Mouse (Mus musculus) neural tube, embryonic 13.5 days (tissue): Measurements from ENCODE around the gene Rnaseh2b. TPM values are rescaled to one million over a fixed set of nuclear protein-coding genes. Genes with fewer than 3 reads are reported as not detected.
A peak's percentile ranks its signal among the peaks of the same experiment; 100 is the strongest.

Source experiments
- ATAC-seq: fragments of 200-750 bp; cut with Nextera tagmentation; 2 replicates; pipeline ENCODE4 v1.8.0; 2017; ENCODE audit warnings: low read depth, mild to moderate bottlenecking, moderate TSS enrichment, moderate library complexity
- H3K27ac ChIP-seq: fragments of 300-500 bp; sonication (generic); replicated peaks from 2 replicates; pipeline ENCODE4 v1.5.1; 2015; ENCODE audit warnings: moderate library complexity, mild to moderate bottlenecking, inconsistent platforms
- H3K27me3 ChIP-seq: fragments of 300-500 bp; sonication (generic); 2 replicates; pipeline ENCODE4 v1.6.1; 2015; ENCODE audit warnings: mild to moderate bottlenecking, inconsistent platforms
- H3K36me3 ChIP-seq: fragments of 300-500 bp; sonication (generic); 2 replicates; pipeline ENCODE4 v1.6.1; 2015; ENCODE audit warnings: mild to moderate bottlenecking, inconsistent platforms
- H3K4me1 ChIP-seq: fragments of 300-500 bp; sonication (generic); replicated peaks from 2 replicates; pipeline ENCODE4 v1.6.1; 2015; ENCODE audit warnings: inconsistent platforms
- H3K4me2 ChIP-seq: fragments of 300-500 bp; sonication (generic); 2 replicates; pipeline ENCODE4 v1.6.1; 2015; ENCODE audit warnings: inconsistent platforms, mild to moderate bottlenecking, moderate library complexity
- H3K4me3 ChIP-seq: fragments of 300-500 bp; sonication (generic); 2 replicates; pipeline ENCODE4 v1.5.1; 2015; ENCODE audit warnings: mild to moderate bottlenecking, inconsistent platforms
- H3K9ac ChIP-seq: fragments of 300-500 bp; sonication (generic); 2 replicates; pipeline ENCODE4 v1.6.1; 2015; ENCODE audit warnings: moderate library complexity, mild to moderate bottlenecking, inconsistent platforms
- H3K9me3 ChIP-seq: fragments of 300-500 bp; sonication (generic); 2 replicates; pipeline ENCODE4 v1.6.1; 2016; ENCODE audit warnings: inconsistent platforms
- WGBS: fragments of 180-500 bp; shearing (Covaris S2); methylation state at CpG from one replicate; pipeline ENCODE4 v1.1.7; 2015; 5-methylcytosine and 5-hydroxymethylcytosine counted together
- polyA plus RNA-seq: library from polyadenylated mRNA; unstranded; fragments of >200 nt; fragmentation: Nextera tagmentation; extraction: Ambion mirVana; gene quantifications from 2 replicates; pipeline ENCODE4 v1.2.1, GENCODE M21; 2015

Gene Rnaseh2b
- polyA plus RNA-seq, 1 experiment from 2014 or later = 31.0 TPM

GRCm38 (mm10) chr14:62323457-62323856, 31.1 kb downstream of the Rnaseh2b start:
- Histone ChIP-seq H3K27ac (no peak overlapping the region), H3K4me1 (0 out of 2 replicates have a peak, but pooled peaks cover 4% of the 10 kb centered on the region), H3K27me3 (no peaks in the 10 kb centered on the region), H3K9me3 (no peaks in the 10 kb centered on the region), H3K36me3 (no peaks in the 10 kb centered on the region), H3K4me3 (no peak overlapping the region), H3K9ac (no peak overlapping the region), H3K4me2 (no peak overlapping the region)
- ATAC-seq = no peak
- 85% methylated on average over 5 of the region's 5 CpGs for WGBS

GRCm38 (mm10) chr14:62324943-62325342, 32.6 kb downstream of the Rnaseh2b start:
- Histone ChIP-seq H3K4me2 (no peak overlapping the region), H3K36me3 (no peaks in the 10 kb centered on the region), H3K4me1 (0 out of 2 replicates have a peak, but pooled peaks cover 4% of the 10 kb centered on the region), H3K4me3 (no peak overlapping the region), H3K9me3 (no peaks in the 10 kb centered on the region), H3K27ac (no peak overlapping the region), H3K27me3 (no peaks in the 10 kb centered on the region), H3K9ac (no peak overlapping the region)
- WGBS = 91% methylated on average over 5 of the region's 5 CpGs
- no peak for ATAC-seq

- 0 out of 2 replicates have a peak, but pooled peaks cover 4% of the 10 kb centered on the region for H3K4me1 ChIP-seq
- 84% methylated on average over 3 of the region's 3 CpGs for WGBS
- no peak overlapping the region for H3K27ac ChIP-seq
- no peak overlapping the region for H3K4me2 ChIP-seq
- H3K9me3 ChIP-seq = no peaks in the 10 kb centered on the region
- H3K9ac ChIP-seq = no peak overlapping the region
- H3K4me3 ChIP-seq = no peak overlapping the region
- no peak for ATAC-seq
- H3K36me3 ChIP-seq = no peaks in the 10 kb centered on the region
- H3K27me3 ChIP-seq = no peaks in the 10 kb centered on the region
Observed at GRCm38 (mm10) chr14:62326026-62326425, 33.6 kb downstream of the Rnaseh2b start.

- Histone ChIP-seq H3K27ac (no peak overlapping the region), H3K4me3 (no peak overlapping the region), H3K9me3 (no peaks in the 10 kb centered on the region), H3K4me2 (no peak overlapping the region), H3K9ac (no peak overlapping the region), H3K36me3 (no peaks in the 10 kb centered on the region), H3K4me1 (peaks cover 10% of the 10 kb centered on the region), H3K27me3 (no peaks in the 10 kb centered on the region)
- ATAC-seq = no peak
- WGBS = 38% methylated on average over 2 of the region's 2 CpGs
Observed at GRCm38 (mm10) chr14:62327171-62327570, 34.8 kb downstream of the Rnaseh2b start.

GRCm38 (mm10) chr14:62328606-62329005, 36.2 kb downstream of the Rnaseh2b start:
- no peaks in the 10 kb centered on the region for H3K36me3 ChIP-seq
- H3K4me2 ChIP-seq = no peak overlapping the region
- H3K4me1 ChIP-seq = peaks cover 22% of the 10 kb centered on the region
- no peak overlapping the region for H3K9ac ChIP-seq
- no peaks in the 10 kb centered on the region for H3K27me3 ChIP-seq
- no peak overlapping the region for H3K4me3 ChIP-seq
- 60% methylated on average over 6 of the region's 6 CpGs for WGBS
- H3K9me3 ChIP-seq = no peaks in the 10 kb centered on the region
- ATAC-seq = no peak
- H3K27ac ChIP-seq = no peak overlapping the region

- H3K27me3 ChIP-seq = no peaks in the 10 kb centered on the region
- no peak overlapping the region for H3K27ac ChIP-seq
- H3K4me3 ChIP-seq = no peak overlapping the region
- no peaks in the 10 kb centered on the region for H3K9me3 ChIP-seq
- no peak for ATAC-seq
- no peaks in the 10 kb centered on the region for H3K36me3 ChIP-seq
- H3K4me2 ChIP-seq = no peak overlapping the region
- WGBS = 83% methylated on average over 3 of the region's 3 CpGs
- H3K9ac ChIP-seq = no peak overlapping the region
- H3K4me1 ChIP-seq = peaks cover 30% of the 10 kb centered on the region
Observed at GRCm38 (mm10) chr14:62329631-62330030, 37.2 kb downstream of the Rnaseh2b start.

- Histone ChIP-seq H3K9ac (peak overlapping the region; percentile 86; the same call in 1 of the 2 replicates), H3K27ac (no peak overlapping the region), H3K27me3 (no peaks in the 10 kb centered on the region), H3K4me1 (peaks cover 28% of the 10 kb centered on the region), H3K4me3 (peak overlapping the region; percentile 76), H3K9me3 (no peaks in the 10 kb centered on the region), H3K36me3 (no peaks in the 10 kb centered on the region), H3K4me2 (peak overlapping the region; percentile 85)
- WGBS = 15% methylated on average over 6 of the region's 6 CpGs
- ATAC-seq = peak; percentile 36; the same call in 1 of the 2 replicates
Observed at GRCm38 (mm10) chr14:62331457-62331856, 39.1 kb downstream of the Rnaseh2b start.

GRCm38 (mm10) chr14:62331866-62332619, 39.7 kb downstream of the Rnaseh2b start:
- peak overlapping the region; percentile 86 for H3K9ac ChIP-seq
- H3K4me3 ChIP-seq = peak overlapping the region; percentile 76
- no peaks in the 10 kb centered on the region for H3K9me3 ChIP-seq
- no peaks in the 10 kb centered on the region for H3K27me3 ChIP-seq
- H3K36me3 ChIP-seq = no peaks in the 10 kb centered on the region
- H3K27ac ChIP-seq = peak overlapping the region; percentile 81
- peak overlapping the region; percentile 85 for H3K4me2 ChIP-seq
- ATAC-seq = peak; percentile 92
- H3K4me1 ChIP-seq = peaks cover 26% of the 10 kb centered on the region
- under 1% methylated on average over 62 of the region's 62 CpGs for WGBS

GRCm38 (mm10) chr14:62333909-62334687, 41.7 kb downstream of the Rnaseh2b start:
- WGBS = 82% methylated on average over 9 of the region's 9 CpGs
- H3K4me3 ChIP-seq = no peak overlapping the region
- H3K27ac ChIP-seq = no peak overlapping the region
- peaks cover 26% of the 10 kb centered on the region for H3K4me1 ChIP-seq
- H3K4me2 ChIP-seq = no peak overlapping the region
- no peaks in the 10 kb centered on the region for H3K9me3 ChIP-seq
- H3K9ac ChIP-seq = no peak overlapping the region
- no peak for ATAC-seq
- H3K27me3 ChIP-seq = no peaks in the 10 kb centered on the region
- no peaks in the 10 kb centered on the region for H3K36me3 ChIP-seq

- Histone ChIP-seq H3K27me3 (no peaks in the 10 kb centered on the region), H3K4me3 (no peak overlapping the region), H3K27ac (no peak overlapping the region), H3K4me1 (peaks cover 3% of the 10 kb centered on the region; the same call in 1 of the 2 replicates), H3K9ac (no peak overlapping the region), H3K36me3 (no peaks in the 10 kb centered on the region), H3K4me2 (no peak overlapping the region), H3K9me3 (no peaks in the 10 kb centered on the region)
- no peak for ATAC-seq
- 94% methylated on average over 1 of the region's 1 CpGs for WGBS
Observed at GRCm38 (mm10) chr14:62339196-62339595, 46.8 kb downstream of the Rnaseh2b start.

- Histone ChIP-seq H3K36me3 (no peaks in the 10 kb centered on the region), H3K27ac (no peak overlapping the region), H3K4me3 (no peak overlapping the region), H3K9me3 (no peaks in the 10 kb centered on the region), H3K9ac (no peak overlapping the region), H3K4me1 (peaks cover 10% of the 10 kb centered on the region), H3K4me2 (no peak overlapping the region), H3K27me3 (no peaks in the 10 kb centered on the region)
- no peak for ATAC-seq
- WGBS = 56% methylated on average over 8 of the region's 8 CpGs
Observed at GRCm38 (mm10) chr14:62341887-62342642, 49.7 kb downstream of the Rnaseh2b start.
